Mouse (Mus musculus) liver, embryonic 11.5 days (tissue): ENCODE measurements at regions not wholly inside any gene's neighbourhood (a gene's known extent, or its start where the extent isn't known, plus 50 kb on each side); places are given as distances from the start of the nearest gene placed in this dataset.

ENCODE experiments used
- ATAC-seq: fragments of 200-750 bp; cut with Nextera tagmentation; replicated peaks from 2 replicates; pipeline ENCODE4 v1.8.0; 2017; ENCODE audit warnings: moderate number of reproducible peaks, mild to moderate bottlenecking, moderate TSS enrichment, moderate library complexity; ENCODE audit not compliant: low FRiP score
- DNase-seq: peaks from one replicate; pipeline ENCODE4 v3.0.0-alpha.2; 2017; ENCODE audit warnings: low spot score
- H3K27ac ChIP-seq: fragments of 300-500 bp; sonication (generic); 2 replicates; pipeline ENCODE4 v1.5.1; 2014; ENCODE audit warnings: mild to moderate bottlenecking, low read depth, low read length, control low read depth
- H3K27me3 ChIP-seq: fragments of 300-500 bp; sonication (generic); replicated peaks from 2 replicates; pipeline ENCODE4 v1.6.1; 2014; ENCODE audit warnings: low read length, mixed read lengths; ENCODE audit not compliant: control insufficient read depth, insufficient read depth
- H3K36me3 ChIP-seq: fragments of 300-500 bp; sonication (generic); 2 replicates; pipeline ENCODE4 v1.6.1; 2014; ENCODE audit warnings: mild to moderate bottlenecking, low read length, moderate library complexity, mixed read lengths; ENCODE audit not compliant: control insufficient read depth, insufficient read depth
- H3K4me1 ChIP-seq: fragments of 300-500 bp; sonication (generic); replicated peaks from 2 replicates; pipeline ENCODE4 v1.6.1; 2014; ENCODE audit warnings: low read length, mixed read lengths; ENCODE audit not compliant: control insufficient read depth, insufficient read depth
- H3K4me2 ChIP-seq: fragments of 300-500 bp; sonication (generic); 2 replicates; pipeline ENCODE4 v1.6.1; 2014; ENCODE audit warnings: mild to moderate bottlenecking, control low read depth, moderate library complexity
- H3K4me3 ChIP-seq: fragments of 300-500 bp; sonication (generic); 2 replicates; pipeline ENCODE4 v1.5.1; 2014; ENCODE audit warnings: low read depth, low read length, control low read depth
- H3K9ac ChIP-seq: fragments of 300-500 bp; sonication (generic); 2 replicates; pipeline ENCODE4 v1.6.1; 2014; ENCODE audit warnings: low read depth, low read length, control low read depth
- H3K9me3 ChIP-seq: fragments of 300-500 bp; sonication (generic); 2 replicates; pipeline ENCODE4 v1.6.1; 2016; ENCODE audit warnings: low read length, inconsistent platforms, mixed read lengths; ENCODE audit not compliant: control insufficient read depth
- WGBS: fragments of 180-500 bp; shearing (Covaris S2); extraction: QIAGEN DNeasy Blood & Tissue Kit; methylation state at CpG from one replicate; pipeline ENCODE4 v1.1.7; 2014; 5-methylcytosine and 5-hydroxymethylcytosine counted together

DNA sequence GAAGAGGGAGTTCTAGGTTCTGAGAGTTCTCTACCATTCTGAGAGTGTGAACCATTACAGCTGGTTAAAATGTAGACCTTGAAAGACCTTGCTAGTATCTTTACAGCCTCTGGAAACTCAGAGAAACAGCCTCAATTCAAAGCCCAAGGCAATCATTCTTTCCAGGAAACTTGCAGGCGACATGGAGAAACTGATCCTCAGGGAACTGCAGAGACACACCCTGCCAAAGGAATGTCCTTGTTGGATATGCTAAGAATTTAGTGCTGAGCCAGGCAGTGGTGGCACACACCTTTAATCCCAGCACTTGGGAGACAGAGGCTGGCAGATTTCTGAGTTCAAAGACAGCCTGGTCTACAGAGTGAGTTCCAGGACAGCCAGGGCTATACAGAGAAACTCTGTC lies 388.3 kb upstream of the Nr2f2 start:
- ATAC-seq = no peak
- no peaks in the 10 kb centered on the region for H3K27me3 ChIP-seq
- H3K4me1 ChIP-seq = no peaks in the 10 kb centered on the region
- H3K36me3 ChIP-seq = no peaks in the 10 kb centered on the region
- no peak for DNase-seq
- H3K9ac ChIP-seq = no peak overlapping the region
- no peak overlapping the region for H3K4me2 ChIP-seq
- H3K4me3 ChIP-seq = no peak overlapping the region
- H3K27ac ChIP-seq = no peak overlapping the region
- WGBS = 70% methylated on average over 1 of the region's 1 CpGs
- 0 out of 2 replicates have a peak, but pooled peaks cover 3% of the 10 kb centered on the region for H3K9me3 ChIP-seq

DNA sequence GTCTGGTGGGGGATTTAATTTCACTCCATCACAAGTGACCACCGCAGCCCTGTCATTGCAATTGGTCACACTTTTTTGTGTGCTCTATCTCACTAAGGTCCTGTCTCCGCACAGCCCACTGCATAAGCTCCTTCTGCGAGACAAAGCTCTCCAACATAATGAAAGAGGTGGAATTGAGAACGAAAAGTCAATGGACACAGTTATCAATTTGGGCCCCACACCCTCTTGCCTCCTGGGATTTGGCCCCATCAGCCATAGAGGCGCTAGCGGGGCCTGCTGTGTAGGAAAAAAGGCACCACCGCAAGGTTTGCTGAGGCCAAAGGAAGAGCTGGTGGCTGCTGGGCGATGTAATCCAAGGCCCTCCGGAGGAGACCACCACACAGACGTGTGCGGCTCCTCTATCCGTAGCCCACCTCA lies 386.3 kb upstream of the Nr2f2 start:
- Histone ChIP-seq H3K4me3 (no peak overlapping the region), H3K4me1 (no peaks in the 10 kb centered on the region), H3K27me3 (no peaks in the 10 kb centered on the region), H3K9me3 (0 out of 2 replicates have a peak, but pooled peaks cover 3% of the 10 kb centered on the region), H3K4me2 (no peak overlapping the region), H3K9ac (no peak overlapping the region), H3K27ac (no peak overlapping the region), H3K36me3 (no peaks in the 10 kb centered on the region)
- DNase-seq (no peak), ATAC-seq (no peak)
- 90% methylated on average over 12 of the region's 12 CpGs for WGBS

DNA sequence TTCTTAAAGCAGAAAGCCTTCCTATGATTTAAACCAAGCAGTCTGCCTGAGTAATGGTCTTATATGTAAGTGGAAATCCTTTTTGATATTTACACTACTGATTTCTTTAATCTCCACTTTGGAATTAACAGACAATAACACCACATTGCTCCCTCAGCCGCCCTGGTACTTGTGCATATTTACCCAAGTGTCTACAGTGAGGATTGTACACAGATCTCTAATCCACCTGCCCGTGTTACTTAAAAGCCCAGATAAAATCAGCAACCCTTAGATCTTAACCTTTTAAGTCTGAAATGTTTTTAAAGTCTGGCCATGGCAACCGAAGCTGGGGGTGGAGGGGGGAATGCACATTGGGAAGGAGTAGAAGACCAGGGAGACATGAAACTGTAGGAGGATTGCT lies 382.3 kb upstream of the Nr2f2 start:
- Histone ChIP-seq H3K36me3 (no peaks in the 10 kb centered on the region), H3K4me3 (no peak overlapping the region), H3K9me3 (0 out of 2 replicates have a peak, but pooled peaks cover 3% of the 10 kb centered on the region), H3K4me1 (no peaks in the 10 kb centered on the region), H3K4me2 (no peak overlapping the region), H3K9ac (no peak overlapping the region), H3K27ac (no peak overlapping the region), H3K27me3 (no peaks in the 10 kb centered on the region)
- DNase-seq = no peak
- 53% methylated on average over 3 of the region's 3 CpGs for WGBS
- no peak for ATAC-seq

DNA sequence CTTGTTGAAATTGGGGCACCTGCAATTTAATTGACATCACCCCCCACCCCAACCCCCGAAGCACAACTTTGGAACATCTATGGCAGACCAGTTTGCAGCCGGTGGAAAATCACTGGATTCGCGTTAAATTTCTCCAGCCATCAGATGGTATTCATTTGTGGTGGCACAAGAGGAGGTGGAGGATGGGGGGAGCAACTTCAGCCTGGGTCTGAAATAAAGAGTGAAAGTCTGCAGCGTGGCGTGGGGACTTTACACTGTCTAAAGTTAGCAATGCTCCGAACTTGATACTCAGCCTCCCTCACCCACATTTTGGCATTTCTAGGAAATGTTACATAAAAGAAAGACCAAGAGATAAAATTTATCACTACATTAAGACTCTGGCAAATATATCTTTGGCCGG lies 381.8 kb upstream of the Nr2f2 start:
- no peaks in the 10 kb centered on the region for H3K4me1 ChIP-seq
- no peak overlapping the region for H3K4me3 ChIP-seq
- no peak overlapping the region for H3K9ac ChIP-seq
- no peaks in the 10 kb centered on the region for H3K27me3 ChIP-seq
- 78% methylated on average over 8 of the region's 8 CpGs for WGBS
- no peak for ATAC-seq
- no peak overlapping the region for H3K27ac ChIP-seq
- DNase-seq = no peak
- 0 out of 2 replicates have a peak, but pooled peaks cover 2% of the 10 kb centered on the region for H3K9me3 ChIP-seq
- no peaks in the 10 kb centered on the region for H3K36me3 ChIP-seq
- no peak overlapping the region for H3K4me2 ChIP-seq

DNA sequence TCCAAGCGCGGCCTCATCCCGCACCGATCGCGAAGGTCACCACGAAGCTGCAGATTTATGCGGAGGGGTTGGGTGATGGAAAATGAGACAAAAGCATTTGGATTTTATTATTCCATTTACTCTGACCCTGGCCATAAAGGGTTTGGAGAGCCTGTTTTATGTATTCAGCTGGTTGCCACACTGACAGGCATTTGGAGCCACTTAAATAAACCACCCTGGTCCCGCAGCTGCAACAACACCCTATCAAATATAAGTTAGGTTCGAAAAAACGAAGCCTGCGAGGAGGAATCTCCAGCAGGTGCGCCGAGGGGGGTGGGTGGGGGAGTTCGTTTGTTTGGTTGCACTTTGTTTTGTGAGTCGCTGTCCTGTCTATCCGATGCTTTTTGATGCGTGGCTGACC lies 377.8 kb upstream of the Nr2f2 start:
- DNase-seq (no peak), ATAC-seq (no peak)
- H3K4me1 ChIP-seq = no peaks in the 10 kb centered on the region
- no peak overlapping the region for H3K9ac ChIP-seq
- no peaks in the 10 kb centered on the region for H3K27me3 ChIP-seq
- no peak overlapping the region for H3K27ac ChIP-seq
- WGBS = 69% methylated on average over 18 of the region's 18 CpGs
- no peaks in the 10 kb centered on the region for H3K9me3 ChIP-seq
- no peaks in the 10 kb centered on the region for H3K36me3 ChIP-seq
- no peak overlapping the region for H3K4me3 ChIP-seq
- no peak overlapping the region for H3K4me2 ChIP-seq

DNA sequence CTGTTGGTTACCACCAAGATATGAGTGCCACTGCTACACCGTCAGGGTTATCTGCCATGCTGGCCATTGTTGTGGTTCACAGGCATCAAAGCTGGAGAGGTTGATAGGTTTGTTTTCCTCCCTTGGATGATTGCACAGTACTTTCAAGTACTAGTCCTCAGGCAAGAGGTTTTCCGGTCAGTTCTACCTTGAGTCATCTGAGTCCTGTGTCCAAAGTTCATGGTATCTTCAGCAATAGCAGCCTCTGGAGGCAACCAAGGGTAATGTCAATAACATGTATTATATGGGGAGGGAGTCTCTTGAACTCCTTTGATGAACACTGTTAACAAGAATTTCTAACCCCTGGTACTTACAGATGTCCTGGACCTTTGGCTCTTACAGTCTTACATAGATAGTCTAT lies 369.1 kb upstream of the Nr2f2 start:
- 73% methylated on average over 2 of the region's 2 CpGs for WGBS
- no peaks in the 10 kb centered on the region for H3K36me3 ChIP-seq

DNA sequence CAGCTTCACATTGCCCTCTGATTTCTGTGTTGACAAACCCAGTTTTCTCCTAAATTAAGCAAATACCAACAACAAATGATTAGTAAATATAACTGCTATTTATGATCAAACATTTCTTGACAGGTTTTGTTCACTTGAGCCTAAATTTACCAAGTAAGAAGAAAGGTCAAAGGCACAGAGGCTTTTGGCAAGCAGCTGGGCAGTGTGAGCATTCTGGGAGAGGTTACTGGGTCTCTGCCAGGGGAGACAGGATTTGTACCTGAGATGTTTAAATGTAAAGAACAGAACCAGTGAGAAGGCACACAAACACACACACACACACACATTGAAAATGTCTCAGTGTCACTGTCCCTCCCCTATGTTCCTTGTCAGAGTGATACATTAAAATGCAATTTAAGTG lies 367.0 kb upstream of the Nr2f2 start:
- Histone ChIP-seq H3K27ac (no peak overlapping the region), H3K4me2 (no peak overlapping the region), H3K27me3 (no peaks in the 10 kb centered on the region), H3K9me3 (no peaks in the 10 kb centered on the region), H3K4me1 (no peaks in the 10 kb centered on the region), H3K36me3 (no peaks in the 10 kb centered on the region), H3K4me3 (no peak overlapping the region), H3K9ac (no peak overlapping the region)
- ATAC-seq (no peak), DNase-seq (no peak)

More for the DNA sequence above, 369.1 kb upstream of the Nr2f2 start:
- no peak for ATAC-seq
- Histone ChIP-seq H3K9me3 (no peaks in the 10 kb centered on the region), H3K9ac (no peak overlapping the region), H3K27me3 (no peaks in the 10 kb centered on the region), H3K4me1 (no peaks in the 10 kb centered on the region), H3K4me2 (no peak overlapping the region), H3K4me3 (no peak overlapping the region), H3K27ac (no peak overlapping the region)
- no peak for DNase-seq

DNA sequence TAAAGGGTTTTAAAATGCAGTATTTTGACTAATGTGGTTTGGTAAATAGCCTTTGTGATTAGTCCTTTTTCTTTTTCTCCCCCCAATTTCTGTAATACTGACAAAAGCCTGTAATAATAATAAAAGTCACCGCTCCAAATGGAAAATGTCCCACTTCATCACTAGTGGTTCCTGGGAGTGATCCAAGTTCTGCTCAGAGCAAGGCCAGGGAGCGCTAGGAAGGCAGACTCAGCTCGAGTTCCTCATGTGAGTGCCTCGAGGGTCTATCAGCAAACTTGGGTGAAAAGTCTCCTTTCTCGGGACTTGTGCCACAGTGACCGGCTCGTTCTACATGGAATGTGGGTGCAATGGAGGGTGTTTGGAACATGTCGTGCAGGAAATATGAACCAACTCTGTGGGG lies 363.4 kb upstream of the Nr2f2 start:
- Histone ChIP-seq H3K9ac (no peak overlapping the region), H3K4me3 (no peak overlapping the region), H3K27ac (no peak overlapping the region), H3K4me1 (no peaks in the 10 kb centered on the region), H3K9me3 (no peaks in the 10 kb centered on the region), H3K4me2 (no peak overlapping the region), H3K27me3 (no peaks in the 10 kb centered on the region), H3K36me3 (no peaks in the 10 kb centered on the region)
- DNase-seq (no peak), ATAC-seq (no peak)
- WGBS = 83% methylated on average over 8 of the region's 8 CpGs

DNA sequence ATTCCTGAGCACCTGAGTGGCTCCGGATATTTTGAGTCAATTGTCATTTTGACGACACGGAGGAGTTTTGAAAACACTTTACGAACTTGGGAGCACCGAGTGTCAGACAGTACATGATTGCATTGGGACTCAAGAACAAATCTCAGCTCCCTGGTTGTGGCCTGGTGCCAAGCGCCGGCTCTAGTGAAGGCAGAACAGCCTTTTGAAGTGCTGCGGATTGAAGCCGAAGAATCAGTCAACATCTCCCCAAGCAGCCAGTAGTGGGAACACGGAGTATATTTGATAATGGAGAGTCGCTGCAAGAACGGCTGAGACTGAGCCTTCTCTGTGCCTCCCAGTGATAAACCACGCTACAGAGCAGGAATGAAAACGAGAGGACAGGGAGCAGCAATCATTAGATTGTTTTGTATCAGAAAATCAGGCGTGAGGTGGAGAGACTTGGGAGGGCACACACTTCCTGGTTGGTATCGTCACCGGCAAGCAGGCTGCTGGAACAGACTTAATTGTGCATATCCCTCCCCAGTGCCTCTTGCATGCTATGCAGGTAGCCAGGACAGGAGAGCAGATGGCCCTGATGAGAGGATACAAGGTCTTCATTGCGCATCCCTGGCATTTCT lies 351.7 kb upstream of the Nr2f2 start:
- no peaks in the 10 kb centered on the region for H3K4me1 ChIP-seq
- DNase-seq (no peak), ATAC-seq (no peak)
- H3K4me2 ChIP-seq = no peak overlapping the region
- no peak overlapping the region for H3K4me3 ChIP-seq
- H3K9me3 ChIP-seq = no peaks in the 10 kb centered on the region
- no peak overlapping the region for H3K27ac ChIP-seq
- no peak overlapping the region for H3K9ac ChIP-seq
- H3K27me3 ChIP-seq = no peaks in the 10 kb centered on the region
- no peaks in the 10 kb centered on the region for H3K36me3 ChIP-seq
- WGBS = 75% methylated on average over 18 of the region's 18 CpGs
